Mouse (Mus musculus) cortical plate, adult 2 months (tissue): ENCODE measurements around the gene Pcnp. TPM values are rescaled to one million over a fixed set of nuclear protein-coding genes. Genes with fewer than 3 reads are reported as not detected.
A peak's percentile ranks its signal among the peaks of the same experiment; 100 is the strongest.
"Not testable (repeated sequence)": the region's sequence is repeated elsewhere in the genome, so short reads cannot be mapped to it uniquely, and the experiment has no call there.

Experiments
- H3K27ac ChIP-seq: fragments of 200-500 bp; 2 replicates; pipeline ENCODE4 v1.5.1; 2012; ENCODE audit warnings: low read length, control low read depth, inconsistent platforms; ENCODE audit not compliant: insufficient read depth
- H3K4me1 ChIP-seq: fragments of 200-500 bp; 2 replicates; pipeline ENCODE4 v1.6.1; 2011; ENCODE audit warnings: low read length; ENCODE audit not compliant: control insufficient read depth, insufficient read depth
- H3K4me3 ChIP-seq: fragments of 200-500 bp; 2 replicates; pipeline ENCODE4 v1.5.1; 2011; ENCODE audit warnings: mild to moderate bottlenecking, low read length, control low read depth; ENCODE audit not compliant: insufficient read depth
- CTCF ChIP-seq: fragments of 200-500 bp; IDR thresholded peaks from 2 replicates; pipeline ENCODE4 v1.5.1; 2011; ENCODE audit warnings: mild to moderate bottlenecking, control low read depth, low read length; ENCODE audit not compliant: insufficient read depth; ENCODE audit errors: extremely low read depth
- POLR2A ChIP-seq: fragments of 200-500 bp; IDR thresholded peaks from 2 replicates; pipeline ENCODE4 v1.6.1; 2011; ENCODE audit warnings: mild to moderate bottlenecking, low read length, control low read depth; ENCODE audit not compliant: insufficient read depth; ENCODE audit errors: extremely low read depth
- polyA plus RNA-seq: library from polyadenylated mRNA; depleted of rRNA; stranded (reverse); fragments of >200 nt; gene quantifications from 2 replicates; pipeline ENCODE4 v1.2.3, GENCODE M21; 2012

The Pcnp gene
- polyA plus RNA-seq, 1 experiment = 129 TPM

- Histone ChIP-seq H3K4me3 (no peak overlapping the region), H3K4me1 (no peaks in the 10 kb centered on the region), H3K27ac (no peak overlapping the region)
- TF ChIP-seq POLR2A (no peak), CTCF (no peak)
Observed at GRCm38 (mm10) chr16:56066113-56066512, 36.6 kb upstream of the Pcnp start.

GRCm38 (mm10) chr16:56064334-56064990 lies 34.9 kb upstream of the Pcnp start:
- H3K4me1 ChIP-seq = no peaks in the 10 kb centered on the region
- TF ChIP-seq POLR2A (peak; percentile 27; the same call in 1 of the 2 replicates), CTCF (peak; percentile 45)
- H3K27ac ChIP-seq = no peak overlapping the region
- H3K4me3 ChIP-seq = peak overlapping the region; percentile 25; the same call in 1 of the 2 replicates

- Histone ChIP-seq H3K4me3 (no peak overlapping the region), H3K4me1 (no peaks in the 10 kb centered on the region), H3K27ac (no peak overlapping the region)
- TF ChIP-seq CTCF (no peak), POLR2A (no peak)
Observed at GRCm38 (mm10) chr16:56062981-56063380, 33.4 kb upstream of the Pcnp start.

- Histone ChIP-seq H3K4me1 (no peaks in the 10 kb centered on the region), H3K4me3 (no peak overlapping the region), H3K27ac (no peak overlapping the region)
- TF ChIP-seq CTCF = no peak
Observed at GRCm38 (mm10) chr16:56061995-56062594, 32.6 kb upstream of the Pcnp start.

GRCm38 (mm10) chr16:56058151-56058550 lies 28.6 kb upstream of the Pcnp start:
- Histone ChIP-seq H3K4me3 (no peak overlapping the region), H3K4me1 (no peaks in the 10 kb centered on the region), H3K27ac (no peak overlapping the region)
- TF ChIP-seq CTCF (no peak), POLR2A (no peak)

GRCm38 (mm10) chr16:56056944-56057590 lies 27.5 kb upstream of the Pcnp start:
- no peak overlapping the region for H3K27ac ChIP-seq
- TF ChIP-seq CTCF = no peak
- no peak for TF ChIP-seq POLR2A
- H3K4me3 ChIP-seq = no peak overlapping the region
- no peaks in the 10 kb centered on the region for H3K4me1 ChIP-seq

GRCm38 (mm10) chr16:56055911-56056310 lies 26.4 kb upstream of the Pcnp start:
- TF ChIP-seq POLR2A (no peak), CTCF (no peak)
- H3K27ac ChIP-seq = no peak overlapping the region

GRCm38 (mm10) chr16:56048038-56048437 lies 18.5 kb upstream of the Pcnp start, which contains the start of gene Senp7:
Gene Senp7, plus strand, starts transcription at chr16:56048338.
- not testable (repeated sequence) for H3K4me1 ChIP-seq, H3K27ac ChIP-seq
- peak within 1 kb of the TSS; percentile 32 for H3K4me3 ChIP-seq

More at GRCm38 (mm10) chr16:56055911-56056310, 26.4 kb upstream of the Pcnp start:
- no peaks in the 10 kb centered on the region for H3K4me1 ChIP-seq
- H3K4me3 ChIP-seq = no peak overlapping the region

- H3K4me1 ChIP-seq = peaks cover 4% of the 10 kb centered on the region
- peak overlapping the region; percentile 86 for H3K4me3 ChIP-seq
- TF ChIP-seq POLR2A (no peak), CTCF (no peak)
- H3K27ac ChIP-seq = peak overlapping the region; percentile 68
Observed at GRCm38 (mm10) chr16:56038090-56038489, 8.6 kb upstream of the Pcnp start.
